ENCODE assay signal across 12 mouse cellular contexts in the genomic region with DNA sequence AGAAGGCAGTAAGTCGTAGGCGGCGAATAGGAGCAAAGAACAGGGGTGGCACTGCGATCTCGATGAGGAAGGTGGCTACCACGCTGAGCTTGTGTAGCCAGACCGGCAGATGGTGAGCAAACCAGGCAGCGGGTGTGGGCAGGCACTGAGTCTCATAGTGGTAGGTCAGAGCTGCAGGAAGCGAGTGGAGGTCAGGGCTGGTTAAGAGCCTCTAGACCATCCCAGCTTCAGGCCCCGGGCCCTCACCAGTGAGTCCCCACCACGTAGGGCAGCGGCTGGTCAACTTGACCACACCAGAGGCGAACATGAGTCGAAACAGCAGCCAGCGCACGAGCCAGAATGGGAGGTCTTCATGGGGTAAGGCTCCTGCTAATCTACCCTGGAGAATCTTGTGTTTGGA. TPM values are rescaled to one million over a fixed set of nuclear protein-coding genes. Genes with fewer than 3 reads are reported as not detected.
A peak's percentile ranks its signal among the peaks of the same experiment; 100 is the strongest.
DNase-seq lines count a peak whose midpoint lies in the region; ATAC-seq lines count a peak whose summit lies in the region.
"Had no signal": no experiment of that assay in that cellular context is flagged by ENCODE, and none has a peak within 500 bp of the region (broad histone marks: within the 10 kb centered on the region; RNA-seq: fewer than 3 reads in every experiment).

No protein-coding gene starts in this region.

- H3K9me3 ChIP-seq in heart, embryonic 11.5 days (replicated peaks; ENCODE audit: control insufficient read depth, low read length): no peaks in the 10 kb centered on the region
- no peaks in the 10 kb centered on the region for H3K9me3 ChIP-seq in lung, embryonic 16.5 days (ENCODE audit: control insufficient read depth, low read length)
- H3K9me3 ChIP-seq in embryonic facial prominence, embryonic 14.5 days (ENCODE audit: control insufficient read depth, low read length): no peaks in the 10 kb centered on the region
- no peaks in the 10 kb centered on the region for H3K9me3 ChIP-seq in midbrain, embryonic 13.5 days

- DNase-seq in heart, adult 8-10 months (ENCODE audit: low spot score): no peak
- DNase-seq in lung, adult 18-20 months: no peak
- no peak for DNase-seq in embryonic facial prominence, embryonic 14.5 days (ENCODE audit: low spot score)
- no peak for DNase-seq in spleen, adult 18-20 months
- DNase-seq: cerebellum, adult 18-20 months; thymus, postnatal 25 days had no signal

- peak overlapping the region; percentile 92; the same call in 1 of the 2 replicates for H3K9ac ChIP-seq in heart, embryonic 11.5 days (ENCODE audit: low read depth, low read length)
- peak overlapping the region; percentile 88; the same call in 1 of the 2 replicates for H3K9ac ChIP-seq in lung, embryonic 16.5 days (ENCODE audit: low read length)
- peak overlapping the region; percentile 90; the same call in 1 of the 2 replicates for H3K9ac ChIP-seq in embryonic facial prominence, embryonic 14.5 days (ENCODE audit: low read depth, low read length)
- peak overlapping the region; percentile 82; the same call in 1 of the 2 replicates for H3K9ac ChIP-seq in midbrain, embryonic 13.5 days (replicated peaks)

- H3K36me3 ChIP-seq in heart, embryonic 11.5 days (ENCODE audit: control insufficient read depth, insufficient read depth, low read length): peaks cover 21% of the 10 kb centered on the region
- H3K36me3 ChIP-seq in lung, embryonic 16.5 days (ENCODE audit: control insufficient read depth, insufficient read depth, low read length): peaks cover 35% of the 10 kb centered on the region
- peaks cover 50% of the 10 kb centered on the region for H3K36me3 ChIP-seq in embryonic facial prominence, embryonic 14.5 days (ENCODE audit: control insufficient read depth, insufficient read depth, low read length)
- H3K36me3 ChIP-seq in midbrain, embryonic 13.5 days: peaks cover 42% of the 10 kb centered on the region

- no peaks in the 10 kb centered on the region for H3K27me3 ChIP-seq in heart, embryonic 11.5 days (ENCODE audit: control insufficient read depth, insufficient read depth, low read length)
- H3K27me3 ChIP-seq in lung, embryonic 16.5 days (ENCODE audit: control insufficient read depth, insufficient read depth, low read depth, low read length): no peaks in the 10 kb centered on the region
- no peaks in the 10 kb centered on the region for H3K27me3 ChIP-seq in embryonic facial prominence, embryonic 14.5 days (replicated peaks; ENCODE audit: control insufficient read depth, insufficient read depth, low read length)
- H3K27me3 ChIP-seq in midbrain, embryonic 13.5 days: no peaks in the 10 kb centered on the region

- peak overlapping the region; percentile 88; the same call in 1 of the 2 replicates for H3K4me2 ChIP-seq in heart, embryonic 11.5 days
- H3K4me2 ChIP-seq in lung, embryonic 16.5 days (ENCODE audit: low read depth, low read length): no peak overlapping the region
- peak overlapping the region; percentile 86 for H3K4me2 ChIP-seq in embryonic facial prominence, embryonic 14.5 days (ENCODE audit: low read depth, low read length)
- H3K4me2 ChIP-seq in midbrain, embryonic 13.5 days (replicated peaks): no peak overlapping the region

- H3K4me1 ChIP-seq in heart, embryonic 11.5 days (ENCODE audit: control insufficient read depth, insufficient read depth, low read length): peaks cover 18% of the 10 kb centered on the region
- peaks cover 15% of the 10 kb centered on the region for H3K4me1 ChIP-seq in lung, embryonic 16.5 days (replicated peaks; ENCODE audit: control insufficient read depth, insufficient read depth, low read length)
- H3K4me1 ChIP-seq in embryonic facial prominence, embryonic 14.5 days (ENCODE audit: control insufficient read depth, insufficient read depth, low read length): peaks cover 16% of the 10 kb centered on the region
- H3K4me1 ChIP-seq in midbrain, embryonic 13.5 days (replicated peaks): peaks cover 40% of the 10 kb centered on the region

- H3K4me3 ChIP-seq in heart, embryonic 11.5 days (ENCODE audit: low read depth, low read length): no peak overlapping the region
- no peak overlapping the region for H3K4me3 ChIP-seq in lung, embryonic 16.5 days (ENCODE audit: low read length)
- no peak overlapping the region for H3K4me3 ChIP-seq in embryonic facial prominence, embryonic 14.5 days (ENCODE audit: low read depth, low read length)
- H3K4me3 ChIP-seq in midbrain, embryonic 13.5 days (replicated peaks): peak overlapping the region; percentile 66; the same call in 1 of the 2 replicates

- no peak for ATAC-seq in heart, embryonic 11.5 days (replicated peaks; ENCODE audit: insufficient number of reproducible peaks, low FRiP score, low TSS enrichment)
- ATAC-seq in lung, embryonic 16.5 days (ENCODE audit: low read depth): no peak
- ATAC-seq in embryonic facial prominence, embryonic 14.5 days (ENCODE audit: low read depth): no peak
- ATAC-seq in midbrain, embryonic 13.5 days: no peak

- 92% methylated on average over 16 of the region's 16 CpGs for WGBS in heart, embryonic 11.5 days (ENCODE audit: insufficient replicate concordance)
- 94% methylated on average over 16 of the region's 16 CpGs for WGBS in lung, embryonic 16.5 days
- WGBS in embryonic facial prominence, embryonic 14.5 days: 93% methylated on average over 16 of the region's 16 CpGs
- 92% methylated on average over 16 of the region's 16 CpGs for WGBS in midbrain, embryonic 13.5 days

- no peak overlapping the region for H3K27ac ChIP-seq in heart, embryonic 11.5 days (ENCODE audit: low read depth, low read length)
- H3K27ac ChIP-seq in lung, embryonic 16.5 days (ENCODE audit: low read length): no peak overlapping the region
- H3K27ac ChIP-seq in embryonic facial prominence, embryonic 14.5 days (replicated peaks; ENCODE audit: low read depth, low read length): no peak overlapping the region
- H3K27ac ChIP-seq in midbrain, embryonic 13.5 days: no peak overlapping the region

RNA-seq across cellular contexts. Expression of a gene that starts 1.6 kb away (rescaled TPM):
- polyA plus RNA-seq in heart, embryonic 11.5 days (2014; fragmentation: Nextera tagmentation; extraction: Ambion mirVana): 29.7 and 37.3 TPM in 2 replicates
- total RNA-seq in heart, adult 8-10 months (2022): 10 to 100 TPM; 23.6 to 29.1 (median 26.7) TPM
- 79.0 and 83.6 TPM in 2 replicates for polyA plus RNA-seq in lung, embryonic 16.5 days (2015; fragmentation: Nextera tagmentation; extraction: Ambion mirVana)
- polyA plus RNA-seq in embryonic facial prominence, embryonic 14.5 days (2014; fragmentation: Nextera tagmentation; extraction: Ambion mirVana): 47.8 and 59.1 TPM in 2 replicates
- polyA plus RNA-seq in midbrain, embryonic 13.5 days (2015; fragmentation: Nextera tagmentation; extraction: Ambion mirVana): 32.1 and 36.4 TPM in 2 replicates

RNA-seq across cellular contexts. Expression of a gene that starts 1.7 kb away (rescaled TPM):
- polyA plus RNA-seq in heart, embryonic 11.5 days (2014; fragmentation: Nextera tagmentation; extraction: Ambion mirVana): 107 and 109 TPM in 2 replicates
- 10 to 100 TPM; 52.8 to 67.4 (median 57.4) TPM for total RNA-seq in heart, adult 8-10 months (2022)
- polyA plus RNA-seq in lung, embryonic 16.5 days (2015; fragmentation: Nextera tagmentation; extraction: Ambion mirVana): 158 and 172 TPM in 2 replicates
- 139 and 162 TPM in 2 replicates for polyA plus RNA-seq in embryonic facial prominence, embryonic 14.5 days (2014; fragmentation: Nextera tagmentation; extraction: Ambion mirVana)
- 121 and 130 TPM in 2 replicates for polyA plus RNA-seq in midbrain, embryonic 13.5 days (2015; fragmentation: Nextera tagmentation; extraction: Ambion mirVana)

RNA-seq across cellular contexts. Expression of a gene that starts 19.6 kb away (rescaled TPM):
- not detected in 2 replicates for polyA plus RNA-seq in heart, embryonic 11.5 days (2014; fragmentation: Nextera tagmentation; extraction: Ambion mirVana)
- not detected for total RNA-seq in heart, adult 8-10 months (2022)
- not detected in 2 replicates for polyA plus RNA-seq in lung, embryonic 16.5 days (2015; fragmentation: Nextera tagmentation; extraction: Ambion mirVana)
- not detected in 2 replicates for polyA plus RNA-seq in embryonic facial prominence, embryonic 14.5 days (2014; fragmentation: Nextera tagmentation; extraction: Ambion mirVana)
- not detected in 2 replicates for polyA plus RNA-seq in midbrain, embryonic 13.5 days (2015; fragmentation: Nextera tagmentation; extraction: Ambion mirVana)
- total RNA-seq: layer of hippocampus, adult 18-20 months had no signal
- polyA plus RNA-seq: heart, postnatal 0 days; neural tube, embryonic 11.5 days had no signal

RNA-seq across cellular contexts. Expression of a gene that starts 19.8 kb away (rescaled TPM):
- polyA plus RNA-seq in heart, embryonic 11.5 days (2014; fragmentation: Nextera tagmentation; extraction: Ambion mirVana): 7.4 TPM in 2 replicates
- 10 to 100 TPM; 21.9 to 32.0 (median 24.4) TPM for total RNA-seq in heart, adult 8-10 months (2022)
- polyA plus RNA-seq in lung, embryonic 16.5 days (2015; fragmentation: Nextera tagmentation; extraction: Ambion mirVana): 3.4 and 7.7 TPM in 2 replicates
- 6.0 and 6.3 TPM in 2 replicates for polyA plus RNA-seq in embryonic facial prominence, embryonic 14.5 days (2014; fragmentation: Nextera tagmentation; extraction: Ambion mirVana)
- 7.3 and 9.4 TPM in 2 replicates for polyA plus RNA-seq in midbrain, embryonic 13.5 days (2015; fragmentation: Nextera tagmentation; extraction: Ambion mirVana)

RNA-seq across cellular contexts. Expression of a gene that starts 23.0 kb away (rescaled TPM):
- 0.86 and 1.5 TPM in 2 replicates for polyA plus RNA-seq in heart, embryonic 11.5 days (2014; fragmentation: Nextera tagmentation; extraction: Ambion mirVana)
- total RNA-seq in heart, adult 8-10 months (2022): under 1 TPM; 0.22 to 0.72 (median 0.31) TPM
- polyA plus RNA-seq in lung, embryonic 16.5 days (2015; fragmentation: Nextera tagmentation; extraction: Ambion mirVana): 1.5 and 1.6 TPM in 2 replicates
- 1.6 TPM in 2 replicates for polyA plus RNA-seq in embryonic facial prominence, embryonic 14.5 days (2014; fragmentation: Nextera tagmentation; extraction: Ambion mirVana)
- 2.3 and 2.4 TPM in 2 replicates for polyA plus RNA-seq in midbrain, embryonic 13.5 days (2015; fragmentation: Nextera tagmentation; extraction: Ambion mirVana)

Comparison
In these comparisons a context has a peak if more than half of its experiments do, and no peak if none do; other contexts are left out.
1. H3K4me2 ChIP-seq: peak in heart, embryonic 11.5 days (single experiment) and embryonic facial prominence, embryonic 14.5 days (single experiment); none in lung, embryonic 16.5 days (single experiment) and midbrain, embryonic 13.5 days (single experiment).
2. Peak in every context shown above with its lines, with median percentiles within 50 percentile points of each other: H3K9ac ChIP-seq.